Mouse (Mus musculus) adrenal gland, postnatal 36 days (tissue): ENCODE measurements around the gene Myo18b. TPM values are rescaled to one million over a fixed set of nuclear protein-coding genes. Genes with fewer than 3 reads are reported as not detected.

Experiments used
- DNase-seq, 2 experiments: peaks; one replicate each; pipeline ENCODE4 v3.0.0; 2021; ENCODE audit warnings: mixed read lengths in 1 of 2
- total RNA-seq, 2 experiments: library from RNA; stranded (reverse); gene quantifications; 2 replicates each; pipeline ENCODE4 v1.2.3; 2021

Gene Myo18b
- total RNA-seq, 2 experiments from 2014 or later = 0.03 TPM

DNA sequence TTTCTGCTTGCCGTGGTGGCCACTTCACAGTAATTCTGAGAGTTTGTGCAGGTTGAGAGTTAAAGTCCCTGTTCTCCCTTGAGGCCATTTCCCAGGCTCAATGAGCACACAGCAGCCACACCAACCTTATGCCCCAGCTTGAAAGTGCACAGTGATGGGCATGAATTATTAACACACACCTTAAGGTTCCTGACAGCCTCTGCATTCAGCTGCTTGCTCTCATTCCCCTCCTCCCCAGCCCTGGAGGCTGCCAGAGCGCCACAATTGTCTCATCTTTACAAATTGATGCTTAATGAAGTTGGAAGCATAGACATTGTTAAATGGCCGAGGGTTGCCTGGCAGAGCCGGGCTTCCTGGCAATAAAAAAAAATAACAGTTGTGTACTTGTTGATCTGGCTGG lies 218.0 kb downstream of the Myo18b start:
- DNase-seq = no peak

DNA sequence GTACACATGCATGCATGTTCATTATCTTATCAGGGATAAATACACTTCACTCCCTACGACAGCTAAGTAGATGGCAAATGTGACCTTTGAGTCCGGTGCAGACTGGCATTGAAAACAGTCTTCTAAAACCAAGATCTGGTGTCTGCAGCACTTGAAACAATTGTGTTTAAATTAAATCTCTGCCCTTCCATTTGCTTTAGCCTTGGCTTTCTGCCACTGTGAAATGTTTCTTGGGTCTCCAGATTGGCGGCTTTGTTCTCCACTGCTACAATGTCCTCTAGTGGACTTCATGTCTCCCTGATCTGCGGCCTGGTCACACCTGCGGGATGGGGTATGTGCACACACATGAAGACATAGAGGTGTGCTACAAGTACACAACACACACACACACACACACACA lies 221.4 kb downstream of the Myo18b start:
- DNase-seq = no peak

DNA sequence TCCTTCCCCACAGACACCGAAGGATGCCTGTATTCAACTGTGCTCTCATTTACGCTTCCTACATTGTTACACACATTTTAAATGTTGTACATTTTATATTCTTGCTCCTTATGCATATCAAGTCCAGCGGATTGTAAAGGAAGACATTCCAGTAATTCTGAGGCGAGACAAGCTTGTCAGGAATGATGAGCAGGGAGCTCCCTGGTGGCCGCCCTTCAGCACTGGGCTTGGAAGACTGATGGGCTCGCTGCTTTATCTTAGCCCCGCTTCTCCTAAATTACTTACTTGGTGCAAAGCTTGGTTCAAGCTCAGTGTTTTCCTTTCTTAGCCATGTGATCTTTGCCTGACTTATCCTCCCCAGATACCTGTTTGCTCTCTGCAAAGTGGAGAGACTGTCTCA lies 223.7 kb downstream of the Myo18b start:
- no peak for DNase-seq

DNA sequence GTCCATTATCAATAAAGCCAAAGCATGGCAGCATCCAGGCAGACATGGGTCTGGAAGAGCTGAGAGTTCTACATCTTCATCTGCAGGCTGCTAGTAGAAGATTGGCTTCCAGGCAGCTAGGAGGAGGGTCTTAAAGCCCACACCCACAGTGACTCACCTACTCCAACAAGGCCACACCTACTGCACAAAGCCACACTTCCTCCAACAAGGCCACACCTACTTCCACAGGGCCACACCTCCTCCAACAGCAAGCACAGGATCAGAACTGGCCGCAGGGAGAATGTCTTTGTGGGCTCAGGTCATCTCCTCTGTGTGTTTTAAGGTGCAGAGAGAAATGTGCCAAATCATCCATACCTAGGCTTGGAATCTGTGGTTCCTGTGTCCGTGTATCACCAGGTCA lies 224.2 kb downstream of the Myo18b start:
- DNase-seq = no peak

DNA sequence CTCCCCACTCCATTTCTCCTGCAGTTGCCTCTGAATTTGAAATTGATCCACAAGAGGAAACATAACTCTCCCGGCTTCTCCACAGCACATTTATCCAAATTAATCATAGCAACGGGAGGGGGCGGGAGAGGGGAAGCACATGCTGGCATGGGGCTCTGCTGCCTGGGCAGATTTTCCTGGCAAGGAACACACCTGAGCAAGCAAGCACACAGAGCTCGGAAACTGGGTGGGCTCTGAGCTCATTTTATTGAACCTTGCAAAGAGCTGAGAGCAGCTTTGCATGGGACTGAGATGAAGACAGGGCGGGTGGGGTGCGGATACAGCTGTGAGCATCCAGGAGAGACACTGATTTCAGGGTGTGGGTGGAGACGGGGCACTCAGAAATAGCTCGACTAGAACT lies 229.0 kb downstream of the Myo18b start:
- DNase-seq = no peak

DNA sequence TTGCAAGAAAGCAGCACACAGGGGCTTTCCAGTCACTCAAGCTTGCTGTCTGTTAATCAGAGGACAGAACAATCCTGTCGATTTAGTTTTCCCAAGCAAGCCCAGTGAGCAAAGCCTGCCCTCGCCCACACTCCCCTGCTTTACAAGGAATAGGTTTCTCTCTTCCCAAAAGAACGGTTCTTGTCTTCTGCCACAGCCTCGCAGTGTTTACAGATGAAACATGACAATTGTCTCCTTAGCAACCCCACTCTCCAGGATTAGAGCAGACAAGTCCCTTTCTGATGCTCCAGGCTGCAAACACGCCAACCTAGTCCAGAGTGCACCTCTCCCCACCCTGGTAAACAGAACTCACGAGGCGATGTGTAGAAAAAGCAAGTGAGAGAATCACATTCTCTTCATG lies 230.5 kb downstream of the Myo18b start:
- DNase-seq = no peak

DNA sequence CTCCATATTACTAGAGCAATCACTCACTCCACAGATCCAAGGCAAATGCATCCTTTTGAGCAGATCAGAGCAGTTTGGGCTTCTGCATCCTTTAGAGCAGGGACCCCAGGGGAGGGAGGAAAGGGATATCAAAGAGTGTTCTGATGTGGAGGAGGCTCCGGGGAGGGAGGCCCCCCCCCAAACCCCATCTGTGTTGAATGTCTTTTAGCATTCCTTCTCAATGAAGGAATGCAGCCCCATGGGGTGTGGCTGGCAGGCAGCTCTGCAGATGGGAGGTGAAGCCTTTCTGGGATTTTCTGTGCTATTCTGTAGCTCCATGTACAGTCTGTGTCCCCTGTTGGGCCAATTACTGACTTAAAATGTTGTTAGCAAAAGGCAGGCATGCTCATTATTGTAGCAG lies 232.5 kb downstream of the Myo18b start:
- no peak for DNase-seq

DNA sequence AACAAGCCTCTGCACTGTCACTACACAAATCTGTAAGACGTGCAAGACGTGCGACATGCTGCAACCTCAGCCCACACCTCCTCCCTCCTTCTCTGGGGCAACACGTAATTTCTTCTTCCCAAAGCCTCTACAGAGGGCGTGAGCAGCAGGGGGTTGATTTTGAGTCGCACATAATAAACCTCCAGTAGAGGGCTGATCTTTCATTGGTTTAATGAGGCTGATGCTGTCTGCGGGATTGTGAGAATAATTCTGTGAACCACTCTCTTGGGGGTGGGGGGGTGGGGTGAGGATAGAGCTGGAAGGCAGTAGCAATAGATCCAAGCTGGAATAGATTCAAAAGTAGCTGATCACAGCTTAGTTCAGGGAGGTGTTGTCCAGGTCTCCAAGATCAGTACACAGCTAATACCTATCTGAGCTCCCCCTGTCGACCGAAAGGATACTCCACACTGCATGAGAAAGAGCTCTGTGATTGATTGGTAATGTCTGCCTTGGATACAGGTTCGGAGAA lies 235.2 kb downstream of the Myo18b start:
- no peak for DNase-seq

DNA sequence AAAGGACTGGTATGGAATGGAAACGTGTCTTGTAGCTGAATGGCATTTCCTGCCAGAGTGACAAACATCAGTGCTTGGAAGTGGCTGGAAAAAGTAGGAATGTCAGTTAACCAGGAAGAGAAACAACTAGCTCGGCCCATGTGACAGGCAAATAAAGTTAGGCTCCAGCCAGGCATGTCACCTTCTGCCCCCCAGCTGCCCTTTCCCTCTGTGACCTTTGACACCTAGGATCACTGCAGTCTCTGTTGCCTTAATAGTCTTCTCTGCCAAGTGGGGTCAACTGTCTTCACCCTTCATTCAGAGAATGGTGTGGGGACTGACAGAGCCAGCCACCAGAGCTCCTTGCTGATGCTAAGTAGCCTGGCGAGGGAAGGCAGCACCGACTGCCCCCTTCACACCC lies 236.9 kb downstream of the Myo18b start:
- no peak for DNase-seq

DNA sequence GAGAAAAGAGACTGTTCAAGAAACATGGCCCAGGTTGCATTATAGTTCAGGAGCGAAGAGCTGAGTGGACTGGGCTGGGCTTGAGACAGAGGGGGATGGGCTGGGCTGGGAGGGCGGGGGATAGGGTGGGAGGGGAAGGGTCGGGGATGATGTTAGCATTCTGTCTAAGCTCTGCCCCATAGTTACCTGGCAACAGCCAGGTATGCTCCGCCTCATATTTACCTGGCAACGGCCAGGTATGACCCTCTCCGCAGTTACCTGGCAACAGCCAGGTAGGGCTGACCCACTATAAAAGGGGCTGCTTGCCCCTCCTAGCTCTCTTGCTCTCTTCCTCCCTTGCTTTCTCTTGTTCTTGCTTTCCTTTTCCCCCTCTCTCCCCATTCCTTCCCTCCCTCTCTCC lies 239.4 kb downstream of the Myo18b start:
- DNase-seq = no peak

DNA sequence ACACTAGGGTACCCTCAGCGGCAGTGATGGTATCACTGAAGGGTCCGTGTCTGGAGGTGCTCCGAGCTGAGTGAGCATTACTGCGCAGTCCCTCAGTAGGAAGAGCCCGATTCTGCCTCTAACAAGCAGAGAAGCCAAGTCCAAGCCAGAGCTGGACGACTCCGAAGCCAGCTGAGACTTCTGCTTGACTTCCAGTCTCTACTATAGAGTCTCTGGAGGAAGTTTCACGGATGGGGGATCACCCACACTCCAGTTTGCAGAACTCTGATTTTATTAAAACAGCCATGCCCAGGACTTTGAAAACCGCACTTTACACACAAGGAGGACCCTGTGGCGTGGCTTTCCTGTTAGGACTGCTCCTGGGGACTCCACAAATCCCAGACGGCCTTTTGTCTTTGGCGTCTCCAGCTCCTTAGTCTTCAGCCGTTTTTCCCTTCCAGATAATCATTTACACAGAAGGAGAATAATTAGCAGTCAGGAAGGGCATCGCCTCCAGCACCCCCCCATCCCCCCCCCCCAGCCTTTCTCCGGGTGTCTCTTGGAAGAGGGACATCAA lies 240.1 kb downstream of the Myo18b start:
- no peak for DNase-seq

DNA sequence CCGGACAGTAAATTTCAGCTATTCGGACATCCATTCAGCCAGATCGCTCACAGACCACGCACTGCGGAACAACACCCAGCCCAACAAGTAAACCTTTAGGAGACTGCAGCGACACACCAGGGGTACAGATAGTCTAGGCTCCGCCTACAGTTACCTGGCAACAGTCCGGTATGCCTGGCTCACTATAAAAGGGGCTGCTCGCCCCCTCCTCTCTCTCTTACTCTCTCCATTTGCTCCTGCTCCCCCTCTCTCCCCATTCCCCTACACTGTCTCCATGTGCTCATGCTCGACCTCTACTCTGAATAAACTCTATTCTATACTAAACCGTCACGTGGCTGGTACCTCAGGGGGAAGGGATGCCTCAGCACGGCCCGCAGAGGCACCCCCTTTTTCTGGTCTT lies 240.6 kb downstream of the Myo18b start:
- DNase-seq = no peak

DNA sequence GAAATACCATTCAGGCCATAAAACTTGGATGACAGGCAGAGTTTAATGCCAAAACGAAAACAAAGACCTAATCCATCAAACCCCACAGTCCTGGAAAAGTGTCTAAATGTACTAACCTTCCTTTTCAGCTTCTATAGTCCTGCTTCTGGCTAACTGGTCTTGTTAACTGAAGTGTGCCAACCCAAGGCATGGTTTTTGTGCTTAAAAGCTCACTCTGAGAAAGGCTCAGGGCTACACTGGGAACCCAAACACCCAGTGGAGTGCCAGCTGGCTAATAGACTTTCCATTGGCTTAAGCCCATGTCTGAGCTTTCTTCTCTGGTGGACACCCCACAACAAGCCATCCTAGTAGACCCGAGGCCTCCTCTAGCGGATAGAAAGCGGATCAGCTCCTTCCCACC lies 244.1 kb downstream of the Myo18b start:
- no peak for DNase-seq

DNA sequence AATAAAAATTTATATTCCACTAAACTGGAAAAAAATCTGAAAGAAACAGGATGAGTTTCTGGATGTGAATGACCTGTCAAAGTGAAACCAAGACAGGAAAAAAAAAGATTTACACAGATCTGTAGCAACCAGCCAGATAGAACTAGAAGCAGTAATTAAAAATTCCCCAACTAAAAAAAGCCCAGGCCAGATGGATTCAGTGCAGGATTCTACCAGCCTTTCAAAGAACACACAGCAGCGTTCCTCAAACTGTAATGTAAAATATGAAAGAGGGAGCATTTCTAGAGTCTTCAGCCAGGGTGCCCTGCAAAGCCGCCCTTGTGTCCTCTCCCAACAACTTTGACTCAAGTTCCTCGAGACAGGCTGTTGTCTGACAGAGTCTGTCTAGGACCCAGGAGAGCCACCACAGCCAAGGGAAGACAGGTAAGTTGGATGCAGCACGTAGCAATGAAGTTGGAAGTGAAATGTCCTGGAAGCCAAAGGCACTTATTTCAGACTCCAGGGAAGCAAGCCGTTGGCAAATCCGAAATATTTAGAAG lies 246.9 kb downstream of the Myo18b start:
- no peak for DNase-seq

DNA sequence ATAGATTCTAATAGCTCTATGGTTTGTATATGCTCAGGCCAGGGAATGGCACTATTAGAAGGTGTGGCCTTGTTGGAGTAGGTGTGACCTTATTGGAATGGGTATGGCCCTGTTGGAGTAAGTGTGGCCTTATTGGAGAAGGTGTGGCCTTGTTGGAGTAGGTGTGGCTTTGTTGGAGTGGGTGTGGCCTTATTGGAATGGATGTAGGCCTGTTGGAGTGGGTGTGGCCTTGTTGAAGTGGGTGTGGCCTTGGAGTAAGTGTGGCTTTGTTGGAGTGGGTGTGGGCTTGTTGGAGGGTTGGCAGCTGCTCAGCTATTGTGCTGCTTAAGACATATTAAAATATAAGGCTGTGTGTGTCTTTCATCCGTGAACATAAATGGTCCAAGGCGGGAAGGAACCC lies 249.3 kb downstream of the Myo18b start:
- DNase-seq = no peak

DNA sequence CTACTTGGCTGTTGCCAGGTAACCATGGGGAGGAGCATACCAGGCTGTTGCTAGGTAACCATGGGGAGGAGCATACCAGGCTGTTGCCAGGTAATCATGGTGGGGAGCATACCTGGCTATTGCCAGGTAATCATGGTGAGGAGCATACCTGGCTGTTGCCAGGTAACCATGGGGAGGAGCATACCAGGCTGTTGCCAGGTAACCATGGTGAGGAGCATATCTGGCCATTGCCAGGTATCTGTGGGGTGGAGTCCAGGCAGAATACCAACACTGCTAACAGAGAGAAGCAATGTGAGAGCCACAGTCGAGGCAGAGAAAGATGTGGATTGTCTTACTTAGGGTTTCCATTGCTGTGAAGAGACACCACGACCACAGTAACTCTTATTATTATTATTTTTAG lies 250.6 kb downstream of the Myo18b start:
- DNase-seq = no peak

DNA sequence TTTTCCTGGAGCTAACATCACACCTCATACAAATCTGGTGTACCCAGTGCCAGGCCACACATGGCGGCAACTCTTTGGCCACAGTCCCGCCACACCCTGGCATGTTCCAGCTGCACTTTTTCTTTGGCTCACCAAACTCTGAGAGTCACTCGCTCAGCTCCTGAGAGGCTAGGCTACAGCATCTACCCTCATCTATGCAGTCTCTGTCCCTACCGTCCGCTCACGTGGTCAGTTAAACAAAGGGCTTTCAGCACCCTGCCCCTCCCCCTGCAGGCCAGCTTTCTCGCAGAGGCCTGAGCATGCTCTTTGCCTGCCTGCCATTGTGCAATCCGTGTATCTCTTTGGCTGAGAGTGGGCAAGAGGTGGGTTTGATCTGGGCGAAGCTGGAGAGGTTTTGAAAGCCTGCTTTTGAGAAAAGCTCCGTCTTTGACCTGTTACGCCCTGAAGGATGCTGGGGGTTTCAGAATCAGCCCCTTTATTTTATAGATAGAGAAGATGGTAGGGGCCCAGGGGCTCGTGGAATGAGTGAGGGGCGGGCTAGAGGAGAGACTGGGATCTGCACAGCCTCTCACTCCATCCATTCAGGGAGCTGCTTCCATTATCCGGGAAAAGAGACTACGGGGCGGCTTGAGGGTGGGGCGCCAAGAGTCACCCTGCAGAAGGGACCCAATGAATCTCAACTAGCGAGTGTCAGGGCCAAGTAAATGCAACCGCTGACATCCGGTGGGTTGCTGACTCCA lies 252.5 kb downstream of the Myo18b start:
- DNase-seq = peak in 1 of 2 experiments; percentile 20

DNA sequence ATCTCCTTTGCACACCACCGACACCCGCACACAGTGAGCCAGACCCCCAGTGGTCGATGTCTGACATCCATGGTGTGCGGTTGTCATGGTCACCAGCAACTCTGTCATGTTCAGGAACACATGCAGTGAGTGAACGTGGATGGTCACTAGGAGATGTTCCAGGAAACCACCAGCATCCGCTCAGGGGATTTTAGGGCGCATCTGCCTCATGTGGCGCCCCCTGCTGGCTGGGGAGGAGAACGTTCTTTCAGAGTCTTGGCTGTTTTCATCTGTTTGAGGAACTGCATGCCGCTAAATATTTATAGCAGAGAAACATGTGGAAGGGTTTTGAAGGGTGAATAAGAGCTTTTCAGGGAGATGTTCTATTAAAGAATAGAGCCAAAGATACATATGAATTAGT lies 253.4 kb downstream of the Myo18b start:
- DNase-seq = peak in 1 of 2 experiments; percentile 47

DNA sequence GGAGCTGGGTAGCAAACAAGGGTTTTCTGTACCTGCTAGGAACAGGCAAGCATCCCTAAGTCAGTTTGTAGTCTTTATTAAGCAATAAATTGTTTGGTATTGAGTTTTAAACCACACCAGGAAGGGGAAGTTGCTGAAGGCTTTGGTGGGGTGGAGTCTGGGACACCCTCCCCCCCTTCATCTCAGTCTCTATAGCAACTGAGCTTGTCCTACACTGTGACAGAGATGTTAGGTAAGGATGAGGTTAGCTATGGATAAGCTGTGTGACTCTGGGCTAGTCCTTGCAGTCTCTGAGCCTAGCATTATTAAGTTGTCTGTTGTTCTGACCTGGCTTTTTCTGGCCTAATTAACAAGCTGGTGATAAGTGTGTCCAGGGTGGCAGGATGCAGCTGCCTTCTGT lies 254.4 kb downstream of the Myo18b start:
- no peak for DNase-seq

DNA sequence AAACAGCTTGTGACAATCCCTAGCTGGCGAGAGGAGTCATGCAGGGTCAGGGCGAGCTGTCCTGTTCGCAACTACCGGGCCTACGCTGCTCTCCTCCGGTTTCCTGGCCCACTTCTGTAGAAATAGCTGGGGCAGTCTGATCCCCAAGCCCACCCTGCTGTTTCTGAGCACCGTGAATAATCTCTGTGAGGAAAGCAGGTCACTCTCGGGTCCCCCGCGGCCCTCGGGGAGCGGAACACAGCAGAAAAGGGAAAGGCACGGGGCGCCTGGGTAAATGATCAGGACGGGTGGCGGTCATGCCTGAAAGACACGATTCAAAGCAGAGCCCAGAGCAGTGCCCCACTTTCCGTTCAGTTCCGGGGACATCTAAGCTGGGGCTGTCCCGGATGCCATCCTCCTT lies 255.0 kb downstream of the Myo18b start:
- DNase-seq = no peak

DNA sequence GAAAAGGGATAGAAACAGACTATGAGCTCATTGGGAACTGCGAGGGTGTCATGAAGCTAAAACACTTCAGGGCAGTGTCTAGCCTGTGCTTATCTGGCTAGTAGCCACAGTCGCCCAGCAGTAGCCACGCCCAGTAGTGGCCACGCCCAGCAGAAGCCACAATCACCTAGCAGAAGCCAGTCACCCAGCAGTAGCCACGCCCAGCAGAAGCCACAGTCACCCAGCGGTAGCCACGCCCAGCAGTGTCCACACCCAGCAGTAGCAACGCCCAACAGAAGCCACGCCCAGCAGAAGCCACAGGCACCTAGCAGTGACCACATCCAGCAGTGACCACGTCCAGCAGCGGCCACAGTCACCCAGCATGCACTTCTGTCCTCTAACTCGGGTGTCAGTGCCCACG lies 255.5 kb downstream of the Myo18b start:
- no peak for DNase-seq
